Mouse (Mus musculus) regulatory T cell (primary cell): Measurements from ENCODE around the gene Gm20388.

Experiments
- in situ Hi-C: fragments of 300-600 bp; cut with MboI, MseI; formaldehyde crosslinking; loops from one replicate; pipeline ENCODE4 v1.15.1; 2025; ENCODE audit warnings: high pct_unique_total_duplicates

Gene Gm20388

GRCm38 (mm10) chr8:122550234-122550994, 2639.8 kb downstream of the Gm20388 start:
- in situ Hi-C loops, result loop anchor here (25.0 kb wide), 1 partner anchor 1012 kb away; no protein-coding TSS in a partner anchor

GRCm38 (mm10) chr8:122550995-122551264, 2640.3 kb downstream of the Gm20388 start:
- in situ Hi-C loops, result loop anchor here (25.0 kb wide), 1 partner anchor 1011 kb away; no protein-coding TSS in a partner anchor

GRCm38 (mm10) chr8:122551265-122552051, 2640.8 kb downstream of the Gm20388 start, which contains the start of gene Piezo1:
Piezo1 (minus strand) TSS chr8:122551329.
- in situ Hi-C loops, result loop anchor here (25.0 kb wide), 1 partner anchor 1011 kb away; no protein-coding TSS in a partner anchor

- in situ Hi-C loops, result loop anchor here (25.0 kb wide), 1 partner anchor 1008 kb away; no protein-coding TSS in a partner anchor
These were observed 2644.1 kb downstream of the Gm20388 start for GRCm38 (mm10) chr8:122554786-122555185.

- in situ Hi-C loops, result loop anchor here (25.0 kb wide), 1 partner anchor 1006 kb away; no protein-coding TSS in a partner anchor
These were observed 2645.7 kb downstream of the Gm20388 start for GRCm38 (mm10) chr8:122556030-122557009.

GRCm38 (mm10) chr8:122557248-122558038, 2646.8 kb downstream of the Gm20388 start:
- in situ Hi-C loops, result loop anchor here (25.0 kb wide), 1 partner anchor 1005 kb away; no protein-coding TSS in a partner anchor

GRCm38 (mm10) chr8:122558671-122559349, 2648.2 kb downstream of the Gm20388 start:
- in situ Hi-C loops, result loop anchor here (25.0 kb wide), 1 partner anchor 1003 kb away; no protein-coding TSS in a partner anchor

- in situ Hi-C loops, result loop anchor here (10.0 to 25.0 kb wide), 2 partner anchors 986 to 1001 kb away; partner anchors contain the start of gene Fbxo31
These were observed 2650.6 kb downstream of the Gm20388 start for GRCm38 (mm10) chr8:122561199-122561598.

GRCm38 (mm10) chr8:122564363-122565352, 2654.0 kb downstream of the Gm20388 start:
- in situ Hi-C loops, result loop anchor here (10.0 to 25.0 kb wide), 2 partner anchors 990 to 998 kb away; partner anchors contain the start of gene Fbxo31

GRCm38 (mm10) chr8:122566766-122567165, 2656.1 kb downstream of the Gm20388 start:
- in situ Hi-C loops, result loop anchor here (10.0 to 25.0 kb wide), 2 partner anchors 992 to 996 kb away; partner anchors contain the start of gene Fbxo31

GRCm38 (mm10) chr8:122567361-122568108, 2656.9 kb downstream of the Gm20388 start, which contains the start of gene Cdt1:
Cdt1 (plus strand) TSS chr8:122568015.
- in situ Hi-C loops, result loop anchor here (10.0 to 25.0 kb wide), 2 partner anchors 993 to 995 kb away; partner anchors contain the start of gene Fbxo31

- in situ Hi-C loops, result loop anchor here (10.0 to 25.0 kb wide), 2 partner anchors 993 to 994 kb away; partner anchors contain the start of gene Fbxo31
These were observed 2657.5 kb downstream of the Gm20388 start for GRCm38 (mm10) chr8:122568109-122568504.

- in situ Hi-C loops, result loop anchor here (10.0 to 25.0 kb wide), 2 partner anchors 993 to 994 kb away; partner anchors contain the start of gene Fbxo31
These were observed 2658.3 kb downstream of the Gm20388 start for GRCm38 (mm10) chr8:122568881-122569309.

GRCm38 (mm10) chr8:122569329-122569728, 2658.7 kb downstream of the Gm20388 start:
- in situ Hi-C loops, result loop anchor here (10.0 to 25.0 kb wide), 2 partner anchors 993 to 995 kb away; partner anchors contain the start of gene Fbxo31

GRCm38 (mm10) chr8:122569996-122570395, 2659.4 kb downstream of the Gm20388 start:
- in situ Hi-C loops, result loop anchor here (10.0 to 25.0 kb wide), 2 partner anchors 992 to 995 kb away; partner anchors contain the start of gene Fbxo31

GRCm38 (mm10) chr8:122571153-122571552, 2660.5 kb downstream of the Gm20388 start:
- in situ Hi-C loops, result loop anchor here (25.0 kb wide), 1 partner anchor 991 kb away; no protein-coding TSS in a partner anchor
